Comparison of ENCODE assay signal across 8 mouse cellular contexts in the genomic region with DNA sequence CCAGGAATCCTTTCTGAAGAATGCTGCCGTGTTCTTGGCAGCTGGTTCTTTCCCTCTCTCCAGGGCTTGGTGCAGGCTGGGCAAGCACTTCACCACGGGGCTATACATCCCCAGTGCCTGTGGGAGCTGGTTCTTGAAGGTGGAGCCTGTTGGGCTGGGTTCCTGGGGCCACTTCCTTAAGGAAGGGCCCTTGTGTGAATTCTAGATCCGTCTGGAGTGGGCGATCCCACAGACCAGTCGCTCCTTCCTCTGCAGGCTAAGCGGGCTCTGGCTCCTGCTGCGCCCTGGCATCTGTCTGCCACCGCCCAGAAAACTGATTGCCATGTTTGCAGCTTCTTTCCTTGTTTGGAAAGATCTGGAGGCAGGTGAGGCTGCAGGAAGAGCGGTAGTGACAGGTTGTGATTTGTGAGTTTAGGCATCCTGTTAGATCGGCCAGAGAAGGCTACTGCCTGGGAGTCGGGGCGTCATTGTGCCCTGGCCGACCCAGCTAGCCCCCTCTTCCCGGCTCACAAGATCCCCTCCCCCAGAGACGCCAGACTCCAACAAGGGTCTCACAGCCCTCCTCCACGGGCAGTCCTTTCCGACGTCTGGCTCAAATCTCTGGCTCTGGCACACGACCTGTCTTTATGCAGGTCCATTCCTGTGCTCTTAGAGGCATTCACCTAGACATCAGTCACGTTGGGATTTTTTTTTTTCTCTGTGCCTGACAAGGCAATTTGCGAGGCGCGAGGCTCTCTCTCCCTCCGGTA.
DNase-seq lines count a peak whose midpoint lies in the region; ATAC-seq lines count a peak whose summit lies in the region.

No protein-coding gene starts in this region.

- no peak for ATAC-seq in limb, embryonic 12.5 days (ENCODE audit: insufficient number of reproducible peaks, insufficient read depth, low FRiP score, low TSS enrichment, low read depth)
- ATAC-seq in stomach, embryonic 16.5 days (ENCODE audit: insufficient read depth, low FRiP score), result no peak
- no peak for ATAC-seq in cerebellum, adult (ENCODE audit: insufficient number of reproducible peaks, low FRiP score, low TSS enrichment)

- H3K36me3 ChIP-seq in heart, embryonic 10.5 days, result no peaks in the 10 kb centered on the region
- H3K36me3 ChIP-seq in limb, embryonic 12.5 days, result no peaks in the 10 kb centered on the region
- H3K36me3 ChIP-seq in stomach, embryonic 16.5 days (ENCODE audit: control insufficient read depth, insufficient read depth, low read length), result no peaks in the 10 kb centered on the region

- H3K9ac ChIP-seq in limb, embryonic 12.5 days (replicated peaks), result no peak overlapping the region
- H3K9ac ChIP-seq in stomach, embryonic 16.5 days (ENCODE audit: low read length), result no peak overlapping the region

- H3K27me3 ChIP-seq in heart, embryonic 10.5 days (ENCODE audit: insufficient read depth, poor library complexity, severe bottlenecking), result peaks cover 59% of the 10 kb centered on the region
- peaks cover 61% of the 10 kb centered on the region for H3K27me3 ChIP-seq in limb, embryonic 12.5 days
- peaks cover 39% of the 10 kb centered on the region for H3K27me3 ChIP-seq in stomach, embryonic 16.5 days (ENCODE audit: control insufficient read depth, insufficient read depth, low read length)

- H3K4me2 ChIP-seq in limb, embryonic 12.5 days, result peak overlapping the region; percentile 53
- H3K4me2 ChIP-seq in stomach, embryonic 16.5 days (ENCODE audit: low read depth, low read length), result peak overlapping the region; percentile 5

- peaks cover 15% of the 10 kb centered on the region for H3K4me1 ChIP-seq in heart, embryonic 10.5 days
- H3K4me1 ChIP-seq in limb, embryonic 12.5 days (replicated peaks), result peaks cover 15% of the 10 kb centered on the region
- H3K4me1 ChIP-seq in stomach, embryonic 16.5 days (ENCODE audit: control insufficient read depth, insufficient read depth, low read length), result no peaks in the 10 kb centered on the region

- 2% methylated on average over 24 of the region's 24 CpGs for WGBS in heart, embryonic 10.5 days
- WGBS in limb, embryonic 12.5 days, result 2% methylated on average over 24 of the region's 24 CpGs
- 5% methylated on average over 24 of the region's 24 CpGs for WGBS in stomach, embryonic 16.5 days

- H3K9me3 ChIP-seq in heart, embryonic 10.5 days, result no peaks in the 10 kb centered on the region
- H3K9me3 ChIP-seq in limb, embryonic 12.5 days, result no peaks in the 10 kb centered on the region
- no peaks in the 10 kb centered on the region for H3K9me3 ChIP-seq in stomach, embryonic 16.5 days (replicated peaks; ENCODE audit: control insufficient read depth, low read length)

- DNase-seq in heart, embryonic 10.5 days (ENCODE audit: low spot score), result no peak
- DNase-seq in heart, postnatal 36 days, result no peak
- DNase-seq in right cerebral cortex, adult 18-20 months, result peak; percentile 21
- DNase-seq in right cerebral cortex, postnatal 10 days (ENCODE audit: low spot score in 2 of 2), result no peak
- DNase-seq in kidney, postnatal 14 days, result no peak

- no peak overlapping the region; the same call in 1 of the 2 replicates for H3K27ac ChIP-seq in heart, embryonic 10.5 days
- H3K27ac ChIP-seq in limb, embryonic 12.5 days, result no peak overlapping the region
- no peak overlapping the region for H3K27ac ChIP-seq in stomach, embryonic 16.5 days (ENCODE audit: low read length)

- intact Hi-C loops in heart, postnatal 36 days (cut with DNase I), result no loop called here

- peak overlapping the region; percentile 56 for H3K4me3 ChIP-seq in heart, embryonic 10.5 days
- peak overlapping the region; percentile 30 for H3K4me3 ChIP-seq in limb, embryonic 12.5 days (replicated peaks)
- 0 out of 2 replicates have a peak overlapping the region, but pooled peaks have one; percentile 0 for H3K4me3 ChIP-seq in stomach, embryonic 16.5 days (replicated peaks; ENCODE audit: low read length)

Comparison
In these comparisons a context has a peak if more than half of its experiments do, and no peak if none do; other contexts are left out.
1. H3K4me3 ChIP-seq: peak in every context shown above with its lines; median percentile 56 in heart, embryonic 10.5 days; 30 in limb, embryonic 12.5 days; 0 in stomach, embryonic 16.5 days.